Comparison of ENCODE assay signal across 9 mouse cellular contexts in the genomic region with DNA sequence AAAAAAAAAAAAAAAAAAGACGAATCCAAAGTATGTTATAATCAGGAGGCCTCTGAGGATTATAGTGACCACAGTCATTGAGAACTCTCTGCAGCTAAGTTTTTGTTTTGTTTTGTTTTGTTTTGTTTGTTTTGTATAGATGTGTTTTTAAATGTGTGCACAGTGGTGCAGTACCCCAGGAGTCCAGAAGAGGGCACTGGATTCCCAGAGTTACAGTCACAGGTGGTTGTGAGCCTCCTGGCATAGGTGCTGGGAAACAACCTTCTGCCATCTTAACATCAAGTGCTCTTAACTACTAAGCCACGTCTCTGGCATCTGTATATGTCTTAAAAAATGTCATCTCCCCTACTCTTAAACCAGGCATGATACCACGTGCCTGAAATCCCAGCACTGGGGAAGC. TPM values are rescaled to one million over a fixed set of nuclear protein-coding genes. Genes with fewer than 3 reads are reported as not detected.
A peak's percentile ranks its signal among the peaks of the same experiment; 100 is the strongest.
DNase-seq lines count a peak whose midpoint lies in the region; ATAC-seq and TF ChIP-seq lines count a peak whose summit lies in the region.
"Had no signal": no experiment of that assay in that cellular context is flagged by ENCODE, and none has a peak within 500 bp of the region (broad histone marks: within the 10 kb centered on the region; RNA-seq: fewer than 3 reads in every experiment).

No protein-coding gene starts in this region.

- no peak overlapping the region for H3K9ac ChIP-seq in kidney, embryonic 15.5 days

- no peak overlapping the region for H3K27ac ChIP-seq in bone marrow, adult 2 months (ENCODE audit: control insufficient read depth, insufficient read depth, low read depth, low read length, poor library complexity)
- no peak overlapping the region for H3K27ac ChIP-seq in kidney, embryonic 15.5 days

- TF ChIP-seq CTCF in E14TG2a.4 (conservative IDR thresholded peaks at IDR 0.05; ENCODE audit: low read length): peak; percentile 95
- peak; percentile 69 for TF ChIP-seq CTCF in bone marrow, adult 2 months (IDR thresholded peaks at IDR 0.05; ENCODE audit: control insufficient read depth, insufficient read depth, low read length)

- DNase-seq in kidney, postnatal 4 days: peak; percentile 43 to 49
- no peak for DNase-seq in kidney, adult 18-20 months
- peak; percentile 29 for DNase-seq in lung, postnatal 14 days
- no peak for DNase-seq in ovary, postnatal 10 days (ENCODE audit: low spot score)
- no peak for DNase-seq in layer of hippocampus, adult 18-20 months (ENCODE audit: low spot score in 2 of 2)

- no peak overlapping the region for H3K4me3 ChIP-seq in E14TG2a.4 (replicated peaks; ENCODE audit: low read length)
- H3K4me3 ChIP-seq in bone marrow, adult 2 months (replicated peaks; ENCODE audit: control insufficient read depth, low read depth, low read length): no peak overlapping the region
- H3K4me3 ChIP-seq in kidney, embryonic 15.5 days (replicated peaks): no peak overlapping the region
- H3K4me3 ChIP-seq: erythroblast, embryonic 14.5 days had no signal

- TF ChIP-seq POLR2A in bone marrow, adult 2 months (IDR thresholded peaks at IDR 0.05; ENCODE audit: borderline replicate concordance, control insufficient read depth, low read depth, low read length): no peak

- H3K4me2 ChIP-seq in kidney, embryonic 15.5 days: no peak overlapping the region

- ATAC-seq in kidney, embryonic 15.5 days (replicated peaks; ENCODE audit: low FRiP score): no peak

- H3K9me3 ChIP-seq in E14TG2a.4 (ENCODE audit: low read length): no peaks in the 10 kb centered on the region
- H3K9me3 ChIP-seq in kidney, embryonic 15.5 days (replicated peaks): no peaks in the 10 kb centered on the region

- WGBS in bone marrow, adult 2 months: 62% methylated on average over 3 of the region's 3 CpGs
- 47% methylated on average over 3 of the region's 3 CpGs for WGBS in kidney, embryonic 15.5 days

- peaks cover 23% of the 10 kb centered on the region for H3K36me3 ChIP-seq in E14TG2a.4 (ENCODE audit: insufficient read depth, low read length)
- H3K36me3 ChIP-seq in kidney, embryonic 15.5 days: peaks cover 83% of the 10 kb centered on the region

- H3K27me3 ChIP-seq in E14TG2a.4 (ENCODE audit: insufficient read depth, low read length): no peaks in the 10 kb centered on the region
- no peaks in the 10 kb centered on the region for H3K27me3 ChIP-seq in kidney, embryonic 15.5 days

- peaks cover 40% of the 10 kb centered on the region for H3K4me1 ChIP-seq in E14TG2a.4 (replicated peaks; ENCODE audit: low read depth, low read length)
- no peaks in the 10 kb centered on the region for H3K4me1 ChIP-seq in bone marrow, adult 2 months (ENCODE audit: control insufficient read depth, insufficient read depth, low read length)
- no peaks in the 10 kb centered on the region for H3K4me1 ChIP-seq in kidney, embryonic 15.5 days

RNA-seq across cellular contexts. Expression of a gene that starts 7.6 kb away (rescaled TPM):
- polyA plus RNA-seq in bone marrow, adult 2 months (2011; ENCODE audit: insufficient read depth, insufficient read length, low replicate concordance, missing spikeins): 11.7 and 23.3 TPM in 2 replicates
- 10 to 100 TPM; 55.2 to 63.0 TPM for total RNA-seq in layer of hippocampus, adult 18-20 months (2021)
- polyA plus RNA-seq in kidney, embryonic 15.5 days (2015; fragmentation: Nextera tagmentation; extraction: Ambion mirVana): 94.7 and 95.7 TPM in 2 replicates

RNA-seq across cellular contexts. Expression of a gene that starts 9.4 kb away (rescaled TPM):
- polyA plus RNA-seq in bone marrow, adult 2 months (2011; ENCODE audit: insufficient read depth, insufficient read length, low replicate concordance, missing spikeins): 3.2 and 3.5 TPM in 2 replicates
- 100 to 1,000 TPM; 461 to 466 TPM for total RNA-seq in layer of hippocampus, adult 18-20 months (2021)
- polyA plus RNA-seq in kidney, embryonic 15.5 days (2015; fragmentation: Nextera tagmentation; extraction: Ambion mirVana): 33.3 and 36.5 TPM in 2 replicates
- polyA plus RNA-seq: erythroblast, embryonic 14.5 days had no signal

RNA-seq across cellular contexts. Expression of a gene that starts 13.7 kb away (rescaled TPM):
- polyA plus RNA-seq in bone marrow, adult 2 months (2011; ENCODE audit: insufficient read depth, insufficient read length, low replicate concordance, missing spikeins): 1.3 and 8.9 TPM in 2 replicates
- total RNA-seq in layer of hippocampus, adult 18-20 months (2021): 10 to 100 TPM; 10.5 to 10.9 TPM
- 88.2 and 97.7 TPM in 2 replicates for polyA plus RNA-seq in kidney, embryonic 15.5 days (2015; fragmentation: Nextera tagmentation; extraction: Ambion mirVana)

RNA-seq across cellular contexts. Expression of a gene that starts 20.6 kb away (rescaled TPM):
- 0.56 TPM in 1 of 2 replicates, not detected in the other for polyA plus RNA-seq in bone marrow, adult 2 months (2011; ENCODE audit: insufficient read depth, insufficient read length, low replicate concordance, missing spikeins)
- total RNA-seq in layer of hippocampus, adult 18-20 months (2021): under 1 TPM; 0.30 to 0.43 TPM
- 2.6 TPM in 1 of 2 replicates, not detected in the other for polyA plus RNA-seq in kidney, embryonic 15.5 days (2015; fragmentation: Nextera tagmentation; extraction: Ambion mirVana)
- polyA plus RNA-seq: erythroblast, embryonic 14.5 days had no signal

RNA-seq across cellular contexts. Expression of a gene that starts 20.7 kb away (rescaled TPM):
- polyA plus RNA-seq in bone marrow, adult 2 months (2011; ENCODE audit: insufficient read depth, insufficient read length, low replicate concordance, missing spikeins): 33.7 and 45.3 TPM in 2 replicates
- total RNA-seq in layer of hippocampus, adult 18-20 months (2021): 1 to 10 TPM in 1 of 2 experiments, under 1 TPM in 1; 0.77 to 1.6 TPM
- 8.6 and 9.9 TPM in 2 replicates for polyA plus RNA-seq in kidney, embryonic 15.5 days (2015; fragmentation: Nextera tagmentation; extraction: Ambion mirVana)

Comparison
In these comparisons a context has a peak if more than half of its experiments do, and no peak if none do; other contexts are left out.
1. DNase-seq: peak in kidney, postnatal 4 days (2 of 2) and lung, postnatal 14 days (single experiment); none in kidney, adult 18-20 months (single experiment), ovary, postnatal 10 days (single experiment) and layer of hippocampus, adult 18-20 months (0 of 2).